Mouse (Mus musculus) bone marrow, adult 2 months (tissue): ENCODE measurements around the gene Crisp2. TPM values are rescaled to one million over a fixed set of nuclear protein-coding genes. Genes with fewer than 3 reads are reported as not detected.

ENCODE experiments used
- H3K27ac ChIP-seq: fragments of 200-500 bp; 2 replicates; pipeline ENCODE4 v1.5.1; 2012; ENCODE audit warnings: low read depth, mild to moderate bottlenecking, control low read depth, inconsistent platforms, low read length; ENCODE audit not compliant: control insufficient read depth, poor library complexity, insufficient read depth
- H3K4me1 ChIP-seq: fragments of 200-500 bp; 2 replicates; pipeline ENCODE4 v1.6.1; 2011; ENCODE audit warnings: low read length; ENCODE audit not compliant: control insufficient read depth, insufficient read depth
- H3K4me3 ChIP-seq: fragments of 200-500 bp; replicated peaks from 2 replicates; pipeline ENCODE3; 2011; ENCODE audit warnings: mild to moderate bottlenecking, low read depth, low read length, control low read depth; ENCODE audit not compliant: control insufficient read depth
- CTCF ChIP-seq: fragments of 200-500 bp; IDR thresholded peaks from 2 replicates; pipeline ENCODE4 v1.5.1; 2011; ENCODE audit warnings: low read length, control low read depth; ENCODE audit not compliant: control insufficient read depth, insufficient read depth
- POLR2A ChIP-seq: fragments of 200-500 bp; IDR thresholded peaks from 2 replicates; pipeline ENCODE4 v1.6.1; 2011; ENCODE audit warnings: low read depth, mild to moderate bottlenecking, control low read depth, low read length, borderline replicate concordance; ENCODE audit not compliant: control insufficient read depth
- WGBS: fragments of 180-500 bp; shearing (Covaris S2); methylation state at CpG from one replicate; pipeline ENCODE4 v1.1.7; 2018; 5-methylcytosine and 5-hydroxymethylcytosine counted together
- polyA plus RNA-seq: library from polyadenylated mRNA; stranded (reverse); fragments of >200 nt; gene quantifications from 2 replicates; pipeline ENCODE4 v1.2.4, GENCODE M21; 2011; ENCODE audit warnings: low replicate concordance; ENCODE audit not compliant: missing spikeins, insufficient read depth, insufficient read length

The Crisp2 gene
- 3.0 TPM in 1 of 2 replicates, not detected in the other for polyA plus RNA-seq

DNA sequence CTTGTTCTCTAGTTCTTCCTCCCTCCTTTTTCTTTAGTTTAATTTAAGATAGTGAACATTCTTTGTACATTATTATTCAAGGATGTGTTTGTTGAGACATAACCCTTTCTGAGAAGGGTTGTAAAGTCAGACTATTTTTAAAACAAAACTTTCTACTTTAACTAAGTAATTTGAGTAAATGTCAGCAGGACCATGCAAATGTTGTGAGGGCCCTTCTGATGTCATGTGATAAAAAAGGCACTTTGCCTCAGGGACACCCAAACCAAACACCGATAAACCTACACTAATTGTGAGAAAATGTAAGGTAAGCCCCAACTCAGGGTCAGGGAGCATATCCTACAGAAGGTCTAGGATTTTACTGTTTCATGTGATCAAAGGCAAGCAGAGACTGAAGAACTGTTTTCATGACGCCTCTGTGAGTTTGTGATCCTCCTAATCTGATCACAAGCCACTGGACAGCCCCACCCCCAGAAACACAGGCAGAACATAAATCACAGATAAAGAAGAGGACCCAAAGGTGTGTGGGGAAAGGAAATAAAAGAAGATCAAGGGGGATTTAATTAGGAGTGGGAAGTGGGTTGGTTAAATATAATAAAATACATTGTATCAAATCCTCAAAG is at the start of gene Crisp2:
Gene Crisp2 (minus strand): TSS at position 51 of the 620 bp plus-strand sequence.
- TF ChIP-seq POLR2A = no peak
- no peak for TF ChIP-seq CTCF
- Histone ChIP-seq H3K4me3 (no peak within 1 kb of the TSS), H3K4me1 (no peaks in the 10 kb centered on the region), H3K27ac (peak within 1 kb of the TSS; percentile 26; the same call in 1 of the 2 replicates)
- 35% methylated on average over 2 of the region's 2 CpGs for WGBS

DNA sequence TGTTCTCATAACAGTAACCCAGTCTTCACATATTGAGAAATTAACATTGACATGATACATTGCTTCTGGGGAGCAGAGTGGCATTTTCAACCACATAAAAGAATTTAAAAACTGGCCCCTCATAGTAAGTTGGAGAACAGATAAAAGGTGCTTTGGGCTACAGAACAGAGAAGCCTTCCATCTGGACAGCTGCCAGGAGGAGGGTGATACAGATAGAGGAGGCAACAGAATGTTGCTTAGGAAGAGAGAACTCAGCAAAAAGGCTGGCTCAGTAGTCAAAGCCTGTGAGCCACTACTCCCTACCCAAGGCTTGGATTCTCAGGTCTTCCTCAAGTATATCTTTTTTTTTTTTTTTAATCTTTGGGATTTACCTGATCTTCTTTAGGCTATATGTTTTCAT is 48.3 kb upstream of the Crisp2 start:
- TF ChIP-seq POLR2A (no peak), CTCF (no peak)
- H3K4me1 ChIP-seq = no peaks in the 10 kb centered on the region; the same call in 1 of the 2 replicates
- no peak overlapping the region for H3K27ac ChIP-seq
- H3K4me3 ChIP-seq = no peak overlapping the region

DNA sequence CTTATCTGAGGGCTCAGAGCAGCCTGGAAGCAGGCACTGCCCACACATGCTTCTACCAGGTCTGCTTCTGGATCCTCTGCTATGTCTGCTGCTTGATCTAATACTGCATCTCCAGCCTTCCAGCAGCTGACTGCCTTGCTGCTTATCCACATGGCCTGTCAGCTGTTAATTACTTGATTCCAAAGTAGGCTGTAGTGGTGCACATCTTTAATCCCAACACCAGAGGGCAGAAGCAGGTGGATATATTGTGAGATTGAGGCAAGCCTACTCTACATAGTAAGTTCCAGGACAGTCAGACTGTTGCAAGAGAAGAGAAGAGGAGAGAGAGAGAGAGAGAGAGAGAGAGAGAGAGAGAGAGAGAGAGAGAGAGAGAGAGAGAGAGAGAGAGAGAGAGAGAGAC is 30.5 kb upstream of the Crisp2 start:
- no peak overlapping the region for H3K4me3 ChIP-seq
- H3K4me1 ChIP-seq = no peaks in the 10 kb centered on the region
- H3K27ac ChIP-seq = no peak overlapping the region
- TF ChIP-seq CTCF (no peak), POLR2A (no peak)

DNA sequence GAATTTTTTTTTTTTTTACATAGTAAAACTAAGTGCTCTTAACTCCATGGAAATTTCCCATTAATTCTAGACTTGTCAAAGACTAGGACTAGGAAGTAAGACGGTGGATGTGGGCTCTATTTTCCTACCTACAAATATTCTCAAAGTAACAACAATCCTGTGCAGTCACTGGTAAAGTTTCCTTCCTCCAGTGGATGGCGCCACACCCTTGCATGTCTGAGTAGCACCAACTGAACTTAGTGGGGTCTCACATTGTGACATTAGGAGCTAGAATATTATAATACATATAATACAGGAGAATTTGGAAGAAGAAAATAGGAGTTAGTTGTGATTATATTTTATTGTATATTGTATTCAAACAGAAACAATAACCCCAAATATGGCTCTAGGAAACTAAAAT is 25.1 kb upstream of the Crisp2 start:
- Histone ChIP-seq H3K4me3 (no peak overlapping the region), H3K27ac (no peak overlapping the region), H3K4me1 (no peaks in the 10 kb centered on the region)
- WGBS = 33% methylated on average over 2 of the region's 2 CpGs
- TF ChIP-seq POLR2A (no peak), CTCF (no peak)

DNA sequence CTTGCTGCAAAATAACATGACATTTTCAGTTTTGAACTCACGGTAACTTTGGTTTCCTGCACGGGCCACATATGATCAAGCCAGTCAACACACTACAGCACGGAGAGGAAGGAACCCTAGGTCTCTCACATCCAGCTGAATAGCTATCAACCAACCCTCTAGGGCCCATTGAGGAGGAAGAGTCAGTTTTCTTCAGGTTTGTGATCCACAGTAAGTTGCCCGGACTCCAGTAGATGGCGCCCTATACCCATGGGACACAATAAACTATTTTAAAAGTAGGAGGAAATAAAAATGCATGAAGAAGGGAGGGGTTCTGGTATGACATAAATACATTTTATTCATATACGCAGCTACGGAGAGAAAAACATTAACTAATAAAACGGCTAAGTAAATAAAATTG is 17.7 kb upstream of the Crisp2 start:
- no peak overlapping the region for H3K27ac ChIP-seq
- TF ChIP-seq POLR2A = no peak
- TF ChIP-seq CTCF = 0 out of 2 replicates have a peak, but pooled peaks have one; percentile 3
- H3K4me1 ChIP-seq = peaks cover 1% of the 10 kb centered on the region; the same call in 1 of the 2 replicates
- WGBS = 20% methylated on average over 8 of the region's 8 CpGs
- no peak overlapping the region for H3K4me3 ChIP-seq

DNA sequence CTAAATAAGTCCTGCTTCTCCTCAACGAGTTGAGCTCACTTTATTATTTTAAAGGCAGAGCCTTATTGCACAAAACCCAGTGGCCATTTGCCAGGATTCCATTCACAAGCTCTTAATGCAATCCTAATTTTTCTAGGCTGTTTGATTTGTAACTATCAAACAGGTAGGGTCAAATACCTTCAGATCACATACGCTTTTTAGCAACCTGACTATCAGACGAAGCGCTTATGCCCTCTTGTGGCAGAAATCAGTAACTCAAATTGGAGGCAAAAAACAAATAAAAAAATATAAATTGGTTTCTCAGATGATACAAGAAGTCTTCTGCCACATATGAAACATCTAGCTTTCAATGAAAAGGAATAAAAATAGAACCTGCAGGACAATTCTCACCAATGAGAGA is 17.0 kb upstream of the Crisp2 start:
- WGBS = 13% methylated on average over 4 of the region's 4 CpGs
- Histone ChIP-seq H3K4me3 (no peak overlapping the region), H3K4me1 (peaks cover 1% of the 10 kb centered on the region; the same call in 1 of the 2 replicates), H3K27ac (no peak overlapping the region)
- no peak for TF ChIP-seq CTCF
- TF ChIP-seq POLR2A = no peak

DNA sequence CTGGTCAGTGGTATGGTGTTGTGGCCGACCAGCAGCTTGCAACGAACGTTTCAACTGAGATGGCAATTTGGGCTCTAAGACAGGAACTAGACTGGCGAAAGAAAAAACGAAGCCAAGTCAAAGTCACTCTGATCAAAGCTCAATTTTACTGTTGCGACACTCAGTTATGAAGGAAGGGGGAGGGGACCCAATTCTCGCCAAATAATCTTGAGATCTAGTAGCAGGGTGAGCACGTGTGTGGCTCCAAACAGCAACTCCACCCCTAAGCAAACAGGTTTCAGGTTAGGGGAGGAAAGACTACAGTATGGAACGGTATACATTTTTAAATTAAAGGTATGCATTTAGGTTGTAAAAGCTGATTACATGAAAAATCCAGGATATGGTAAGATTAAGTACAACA is 14.7 kb upstream of the Crisp2 start:
- H3K27ac ChIP-seq = no peak overlapping the region
- H3K4me3 ChIP-seq = no peak overlapping the region
- 13% methylated on average over 9 of the region's 9 CpGs for WGBS
- TF ChIP-seq CTCF = no peak
- no peak for TF ChIP-seq POLR2A
- peaks cover 1% of the 10 kb centered on the region; the same call in 1 of the 2 replicates for H3K4me1 ChIP-seq

DNA sequence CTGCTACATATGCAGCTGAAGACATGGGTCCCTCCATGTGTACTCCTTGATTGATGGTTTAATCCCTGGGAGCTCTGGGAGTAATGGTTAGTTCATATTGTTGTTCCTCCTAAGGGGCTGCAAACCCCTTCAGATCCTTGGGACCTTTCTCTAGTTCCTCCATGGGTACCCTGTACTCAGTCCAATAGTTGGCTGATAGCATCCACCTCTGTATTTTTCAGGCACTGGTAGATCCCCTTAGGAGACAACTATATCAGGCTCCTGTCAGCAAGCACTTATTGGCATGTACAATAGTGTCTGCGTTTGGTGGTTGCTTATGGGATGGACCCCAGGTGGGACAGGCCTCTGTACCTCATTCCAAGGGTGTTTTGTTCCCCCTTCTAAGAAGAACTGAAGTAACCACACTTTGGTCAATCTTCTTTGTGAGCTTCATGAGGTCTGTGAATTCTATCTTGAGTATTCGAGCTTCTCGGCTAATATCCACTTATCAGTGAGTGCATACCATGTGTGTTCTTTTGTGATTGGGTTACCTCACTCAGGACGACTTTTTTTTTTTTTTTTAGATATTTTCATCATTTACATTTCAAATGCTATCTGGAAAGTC is 10.6 kb upstream of the Crisp2 start:
- 61% methylated on average over 4 of the region's 4 CpGs for WGBS
- Histone ChIP-seq H3K27ac (no peak overlapping the region; the same call in 1 of the 2 replicates), H3K4me1 (peaks cover 1% of the 10 kb centered on the region; the same call in 1 of the 2 replicates), H3K4me3 (no peak overlapping the region)
- TF ChIP-seq CTCF = no peak
- TF ChIP-seq POLR2A = no peak
